Mouse (Mus musculus): Measurements from ENCODE around the gene Akr1c19. TPM values are rescaled to one million over a fixed set of nuclear protein-coding genes. Genes with fewer than 3 reads are reported as not detected.

The Akr1c19 gene
- polyA plus RNA-seq, 1 experiment from 2014 or later, result 6.1 TPM

GRCm38 (mm10) chr13:4296991-4297390 lies 68.5 kb downstream of the Akr1c19 start:
- H3K4me1 ChIP-seq (ENCODE audit: control insufficient read depth, insufficient read depth, low read length), result no peaks in the 10 kb centered on the region
- H3K27ac ChIP-seq (ENCODE audit: low read depth, low read length), result no peak overlapping the region
- H3K36me3 ChIP-seq (ENCODE audit: control insufficient read depth, insufficient read depth, low read length), result no peaks in the 10 kb centered on the region
- no peak overlapping the region for H3K4me3 ChIP-seq (ENCODE audit: low read depth, low read length)
- H3K27me3 ChIP-seq (replicated peaks; ENCODE audit: control insufficient read depth, insufficient read depth, low read length), result no peaks in the 10 kb centered on the region
- H3K9ac ChIP-seq (ENCODE audit: low read length), result no peak overlapping the region
- H3K4me2 ChIP-seq (ENCODE audit: low read length), result no peak overlapping the region
- 90% methylated on average over 4 of the region's 4 CpGs for WGBS
- ATAC-seq (no peak), DNase-seq (ENCODE audit: low spot score) (no peak)
- no peaks in the 10 kb centered on the region for H3K9me3 ChIP-seq (replicated peaks; ENCODE audit: control insufficient read depth, low read length)

Other genes starting within 250 kb of the Akr1c19 start
- gene Akr1c14, start 179.7 kb upstream of the Akr1c19 start, polyA plus RNA-seq (2014; fragmentation: Nextera tagmentation; extraction: Ambion mirVana), result 0.67 and 0.90 TPM in 2 replicates
- 0.20 TPM in 1 of 2 replicates, not detected in the other for gene Akr1c18, start 78.0 kb upstream of the Akr1c19 start, polyA plus RNA-seq (2014; fragmentation: Nextera tagmentation; extraction: Ambion mirVana)
- 2.4 TPM in 2 replicates for gene Akr1c13, start 37.5 kb upstream of the Akr1c19 start, polyA plus RNA-seq (2014; fragmentation: Nextera tagmentation; extraction: Ambion mirVana)
- gene Akr1c12, start 50.7 kb downstream of the Akr1c19 start, polyA plus RNA-seq (2014; fragmentation: Nextera tagmentation; extraction: Ambion mirVana), result 0.27 TPM in 1 of 2 replicates, not detected in the other
- not detected in 2 replicates for gene Akr1c6, start 205.6 kb downstream of the Akr1c19 start, polyA plus RNA-seq (2014; fragmentation: Nextera tagmentation; extraction: Ambion mirVana)

All from forebrain, embryonic 14.5 days (tissue).